Mouse (Mus musculus) kidney, adult 18-20 months (tissue): ENCODE results near the gene Serhl.

Experiments used
- DNase-seq: peaks from one replicate; pipeline ENCODE4 v3.0.0; 2021

Serhl gene

GRCm38 (mm10) chr15:83165526-83166315, 76.4 kb downstream of the Serhl start:
- no peak for DNase-seq
